8 mouse cellular contexts compared by ENCODE assay signal in the genomic region with DNA sequence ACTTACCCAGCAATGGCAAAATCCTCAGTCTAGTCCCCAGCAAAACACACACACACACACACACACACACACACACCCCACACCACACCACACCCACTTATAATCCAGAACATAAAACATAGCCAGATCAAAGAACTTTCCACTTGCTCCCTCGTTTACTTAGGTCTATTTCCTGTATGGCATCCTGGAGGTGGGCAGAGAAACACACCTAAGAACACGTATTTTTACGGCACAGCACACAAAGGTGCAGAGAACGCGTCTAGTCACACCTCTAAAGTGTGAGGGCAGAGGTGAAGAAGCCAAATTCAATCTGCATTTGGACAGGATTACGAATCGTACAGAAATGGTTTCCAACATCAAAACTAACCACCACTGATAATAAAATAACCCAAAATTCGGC. TPM values are rescaled to one million over a fixed set of nuclear protein-coding genes. Genes with fewer than 3 reads are reported as not detected.
DNase-seq lines count a peak whose midpoint lies in the region; ATAC-seq and TF ChIP-seq lines count a peak whose summit lies in the region.

No protein-coding gene starts in this region.

- H3K36me3 ChIP-seq in kidney, embryonic 15.5 days: no peaks in the 10 kb centered on the region
- no peaks in the 10 kb centered on the region for H3K36me3 ChIP-seq in myocyte (ENCODE audit: control insufficient read depth, insufficient read depth)

- no peak for TF ChIP-seq POLR2A in myocyte (IDR thresholded peaks at IDR 0.05; ENCODE audit: insufficient read length, low read depth)

- peak overlapping the region; percentile 93; the same call in 1 of the 2 replicates for H3K9ac ChIP-seq in kidney, embryonic 15.5 days

- H3K9me3 ChIP-seq in kidney, embryonic 15.5 days (replicated peaks): no peaks in the 10 kb centered on the region

- H3K4me1 ChIP-seq in kidney, embryonic 15.5 days: peaks cover 20% of the 10 kb centered on the region
- peaks cover 11% of the 10 kb centered on the region for H3K4me1 ChIP-seq in brown adipose tissue, adult 24 weeks (ENCODE audit: control insufficient read depth, insufficient read depth, insufficient read length, low read length)

- H3K27ac ChIP-seq in kidney, embryonic 15.5 days: no peak overlapping the region
- H3K27ac ChIP-seq in brown adipose tissue, adult 24 weeks (replicated peaks; ENCODE audit: low read depth, low read length): no peak overlapping the region

- DNase-seq in kidney, adult 9 months: no peak
- no peak for DNase-seq in layer of hippocampus, adult 11-12 months (ENCODE audit: low spot score)
- DNase-seq in kidney, postnatal 25 days: no peak
- DNase-seq in thymus, postnatal 4 days: no peak

- peak overlapping the region; percentile 99 for H3K4me3 ChIP-seq in kidney, embryonic 15.5 days (replicated peaks)
- H3K4me3 ChIP-seq in brown adipose tissue, adult 24 weeks (ENCODE audit: insufficient read depth, low read depth, low read length): peak overlapping the region; percentile 85
- H3K4me3 ChIP-seq in myocyte: peak overlapping the region; percentile 52

- H3K27me3 ChIP-seq in kidney, embryonic 15.5 days: peaks cover 7% of the 10 kb centered on the region; the same call in 1 of the 2 replicates
- no peaks in the 10 kb centered on the region for H3K27me3 ChIP-seq in myocyte (ENCODE audit: control insufficient read depth, insufficient read depth, insufficient read length)

- H3ac ChIP-seq in myocyte (ENCODE audit: control insufficient read depth, insufficient read length): peak overlapping the region; percentile 56

- ATAC-seq in kidney, embryonic 15.5 days (replicated peaks; ENCODE audit: low FRiP score): no peak
- ATAC-seq in inflammation-experienced regulatory T-cells, adult 6 months: peak; percentile 20

- H3K4me2 ChIP-seq in kidney, embryonic 15.5 days: peak overlapping the region; percentile 78
- peak overlapping the region; percentile 94 for H3K4me2 ChIP-seq in myocyte (ENCODE audit: low read depth)

- H3K79me2 ChIP-seq in myocyte (ENCODE audit: control insufficient read depth, insufficient read depth): peaks cover 57% of the 10 kb centered on the region

- WGBS in kidney, embryonic 15.5 days: 36% methylated on average over 8 of the region's 8 CpGs

TF ChIP-seq in myocyte, 11 proteins besides CTCF, POLR2A, EP300 and RAD21:
- TF ChIP-seq POLR2AphosphoS2 (IDR thresholded peaks at IDR 0.05; ENCODE audit: insufficient read length, low read depth): no peak
- no peak for TF ChIP-seq MYOD1 (IDR thresholded peaks at IDR 0.05; ENCODE audit: control insufficient read depth in 1 of 3, insufficient read length in 2 of 3, low read depth in 2 of 3)
- no peak for TF ChIP-seq TCF3 (IDR thresholded peaks at IDR 0.05; ENCODE audit: insufficient read length, low read depth)
- TF ChIP-seq SRF (IDR thresholded peaks at IDR 0.05; ENCODE audit: control insufficient read depth, insufficient read length, low read depth): no peak
- no peak for TF ChIP-seq MYOG (IDR thresholded peaks at IDR 0.05; ENCODE audit: control insufficient read depth in 1 of 3, insufficient read depth in 1 of 3, insufficient read length in 2 of 3, low read depth in 2 of 3)
- TF ChIP-seq CEBPB (IDR thresholded peaks at IDR 0.05; ENCODE audit: insufficient read depth, poor library complexity, severe bottlenecking): no peak
- no peak for TF ChIP-seq E2F4 (IDR thresholded peaks at IDR 0.05; ENCODE audit: insufficient read depth)
- TF ChIP-seq MAX (IDR thresholded peaks at IDR 0.05; ENCODE audit: low read depth): no peak
- no peak for TF ChIP-seq REST (IDR thresholded peaks at IDR 0.05; ENCODE audit: insufficient read depth, insufficient read length)
- no peak for TF ChIP-seq USF1 (IDR thresholded peaks at IDR 0.05; ENCODE audit: low read depth)
- no peak for TF ChIP-seq TCF12 (IDR thresholded peaks at IDR 0.05; ENCODE audit: insufficient read depth, poor library complexity, severe bottlenecking)

RNA-seq across cellular contexts. Expression of a gene that starts 1.1 kb away (rescaled TPM):
- polyA plus RNA-seq in kidney, embryonic 15.5 days (2015; fragmentation: Nextera tagmentation; extraction: Ambion mirVana): 21.2 and 21.6 TPM in 2 replicates
- 5.0 and 6.3 TPM in 2 replicates for polyA plus RNA-seq in brown adipose tissue, adult 24 weeks (2012; ENCODE audit: insufficient read depth, insufficient read length, missing spikeins)
- 10 to 100 TPM in 1 of 3 experiments, 1 to 10 TPM in 2; 8.5 to 10.1 (median 8.6) TPM for polyA plus RNA-seq in inflammation-experienced regulatory T-cells, adult 6 months (2017; shearing (Covaris generic))
- polyA plus RNA-seq in myocyte (2012; fragmentation: generic; extraction: Trizol): 7.7 TPM

RNA-seq across cellular contexts. Expression of a gene that starts 33.6 kb away (rescaled TPM):
- 9.7 and 10.4 TPM in 2 replicates for polyA plus RNA-seq in kidney, embryonic 15.5 days (2015; fragmentation: Nextera tagmentation; extraction: Ambion mirVana)
- 5.4 and 6.1 TPM in 2 replicates for polyA plus RNA-seq in brown adipose tissue, adult 24 weeks (2012; ENCODE audit: insufficient read depth, insufficient read length, missing spikeins)
- 10 to 100 TPM; 19.9 to 22.3 (median 21.9) TPM for polyA plus RNA-seq in inflammation-experienced regulatory T-cells, adult 6 months (2017; shearing (Covaris generic))
- polyA plus RNA-seq in myocyte (2012; fragmentation: generic; extraction: Trizol): 13.0 TPM
